Mouse (Mus musculus) stomach, embryonic 15.5 days (tissue): ENCODE results near the gene Kdm4a. TPM values are rescaled to one million over a fixed set of nuclear protein-coding genes. Genes with fewer than 3 reads are reported as not detected.

Source experiments
- ATAC-seq: fragments of 200-750 bp; cut with Nextera tagmentation; 2 replicates; pipeline ENCODE4 v1.8.0; 2017; ENCODE audit warnings: low read depth, moderate number of reproducible peaks, moderate TSS enrichment; ENCODE audit not compliant: insufficient read depth, low FRiP score
- H3K27ac ChIP-seq: fragments of 300-500 bp; sonication (generic); 2 replicates; pipeline ENCODE4 v1.5.1; 2015; ENCODE audit warnings: mild to moderate bottlenecking, inconsistent platforms
- H3K27me3 ChIP-seq: fragments of 300-500 bp; sonication (generic); replicated peaks from 2 replicates; pipeline ENCODE4 v1.6.1; 2015; ENCODE audit warnings: inconsistent platforms
- H3K36me3 ChIP-seq: fragments of 300-500 bp; sonication (generic); 2 replicates; pipeline ENCODE4 v1.6.1; 2015; ENCODE audit warnings: inconsistent platforms
- H3K4me1 ChIP-seq: fragments of 300-500 bp; sonication (generic); 2 replicates; pipeline ENCODE4 v1.6.1; 2015; ENCODE audit warnings: inconsistent platforms
- H3K4me2 ChIP-seq: fragments of 300-500 bp; sonication (generic); 2 replicates; pipeline ENCODE4 v1.6.1; 2015; ENCODE audit warnings: mild to moderate bottlenecking, inconsistent platforms
- H3K4me3 ChIP-seq: fragments of 300-500 bp; sonication (generic); replicated peaks from 2 replicates; pipeline ENCODE4 v1.5.1; 2015; ENCODE audit warnings: inconsistent platforms
- H3K9ac ChIP-seq: fragments of 300-500 bp; sonication (generic); 2 replicates; pipeline ENCODE4 v1.6.1; 2015; ENCODE audit warnings: inconsistent platforms
- H3K9me3 ChIP-seq: fragments of 300-500 bp; sonication (generic); 2 replicates; pipeline ENCODE4 v1.6.1; 2016; ENCODE audit warnings: inconsistent platforms
- WGBS: fragments of 180-500 bp; shearing (Covaris S2); methylation state at CpG from one replicate; pipeline ENCODE4 v1.1.7; 2015; 5-methylcytosine and 5-hydroxymethylcytosine counted together
- polyA plus RNA-seq: library from polyadenylated mRNA; unstranded; fragments of >200 nt; fragmentation: Nextera tagmentation; extraction: Ambion mirVana; gene quantifications from 2 replicates; pipeline ENCODE4 v1.2.1, GENCODE M21; 2015

The Kdm4a gene
- 30.8 and 35.3 TPM in 2 replicates for polyA plus RNA-seq

DNA sequence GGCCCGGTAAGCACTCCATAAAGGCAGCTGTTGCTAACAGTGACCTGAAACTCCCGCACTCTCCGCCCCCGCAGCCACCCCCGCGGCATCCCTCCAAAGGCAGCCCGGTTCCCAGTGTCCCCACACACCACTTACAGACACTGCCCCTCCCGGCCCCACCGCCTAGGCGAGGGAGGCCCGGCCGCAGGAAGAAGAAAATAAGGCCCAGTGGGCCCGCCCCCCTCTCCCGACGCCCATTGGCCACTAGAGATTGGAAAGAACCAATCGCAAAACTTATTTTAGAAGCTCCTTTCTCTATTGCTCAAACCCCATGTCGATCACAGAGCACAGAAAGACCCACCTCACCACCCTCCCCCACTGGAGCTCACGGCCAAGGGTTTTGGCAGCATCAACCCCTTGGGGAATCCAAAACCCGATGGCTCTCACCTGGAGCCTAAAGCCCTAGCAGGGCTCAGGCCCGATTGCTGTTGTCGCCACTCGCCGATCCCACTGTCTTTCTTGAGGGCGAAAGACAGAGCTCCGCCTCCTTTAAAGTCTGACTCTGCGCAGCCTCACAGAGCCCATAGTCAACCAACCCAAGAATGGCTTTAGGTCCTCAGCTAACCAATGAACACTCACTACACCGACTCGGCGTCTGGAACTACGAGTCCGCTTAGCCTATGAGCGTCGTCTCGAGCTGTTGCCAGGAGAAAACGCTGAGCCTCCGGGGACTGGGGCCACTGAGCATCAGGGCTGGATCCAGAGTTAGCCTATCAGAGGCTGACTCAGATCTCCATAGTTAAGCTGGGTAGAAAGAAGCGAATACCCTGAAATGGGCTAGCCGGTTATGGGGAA lies at the start of gene Kdm4a:
TSS of gene Kdm4a (minus strand) at position 577 of the 834 bp plus-strand sequence.
- Histone ChIP-seq H3K36me3 (peaks cover 22% of the 10 kb centered on the region), H3K4me1 (peaks cover 12% of the 10 kb centered on the region), H3K4me2 (peak within 1 kb of the TSS; percentile 81), H3K27ac (peak within 1 kb of the TSS; percentile 98), H3K9ac (peak within 1 kb of the TSS; percentile 85), H3K9me3 (no peaks in the 10 kb centered on the region), H3K4me3 (peak within 1 kb of the TSS; percentile 83), H3K27me3 (no peaks in the 10 kb centered on the region)
- peak; percentile 100 for ATAC-seq
- under 1% methylated on average over 38 of the region's 38 CpGs for WGBS

DNA sequence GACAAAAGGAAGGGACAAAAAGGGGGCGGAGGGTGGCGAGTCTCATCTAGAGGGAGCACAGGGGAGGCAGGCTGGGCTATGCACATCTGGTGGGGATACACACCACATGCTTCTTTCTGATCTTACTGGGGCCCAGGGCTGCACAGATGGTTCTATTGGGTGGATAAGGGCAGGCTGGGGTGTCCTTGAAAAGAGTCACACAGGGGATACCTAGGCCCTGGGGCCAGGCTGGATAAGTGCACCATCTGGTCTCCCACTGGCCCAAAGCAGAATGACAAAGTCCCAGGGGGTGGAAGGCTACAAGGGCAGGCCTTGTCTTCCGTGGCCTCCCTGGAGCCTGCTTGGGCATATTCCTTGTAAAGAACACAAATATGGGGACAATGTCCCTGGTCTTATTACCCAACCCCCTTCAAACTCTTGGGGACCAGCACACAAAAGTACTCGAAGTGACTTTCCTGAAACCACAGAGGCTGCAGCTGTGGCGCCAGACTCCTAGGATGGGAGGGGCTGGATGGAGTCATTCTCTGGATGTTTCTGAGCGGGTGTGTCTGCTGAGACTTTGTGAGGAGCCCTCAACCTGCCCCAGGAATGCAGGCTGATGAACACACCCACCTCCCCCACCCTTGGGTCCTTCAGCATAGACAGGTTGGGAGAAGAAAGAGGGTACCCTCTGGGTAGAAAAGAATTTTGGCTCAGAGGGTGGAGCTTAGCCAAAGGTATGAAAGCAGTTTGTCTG lies 49.4 kb upstream of the Kdm4a start:
- Histone ChIP-seq H3K27me3 (no peaks in the 10 kb centered on the region), H3K4me3 (no peak overlapping the region), H3K27ac (0 out of 2 replicates have a peak overlapping the region, but pooled peaks have one; percentile 16), H3K4me2 (no peak overlapping the region), H3K4me1 (no peaks in the 10 kb centered on the region), H3K36me3 (peaks cover 46% of the 10 kb centered on the region), H3K9ac (no peak overlapping the region), H3K9me3 (no peaks in the 10 kb centered on the region)
- ATAC-seq: peak; percentile 41; the same call in 1 of the 2 replicates
- 61% methylated on average over 6 of the region's 6 CpGs for WGBS

DNA sequence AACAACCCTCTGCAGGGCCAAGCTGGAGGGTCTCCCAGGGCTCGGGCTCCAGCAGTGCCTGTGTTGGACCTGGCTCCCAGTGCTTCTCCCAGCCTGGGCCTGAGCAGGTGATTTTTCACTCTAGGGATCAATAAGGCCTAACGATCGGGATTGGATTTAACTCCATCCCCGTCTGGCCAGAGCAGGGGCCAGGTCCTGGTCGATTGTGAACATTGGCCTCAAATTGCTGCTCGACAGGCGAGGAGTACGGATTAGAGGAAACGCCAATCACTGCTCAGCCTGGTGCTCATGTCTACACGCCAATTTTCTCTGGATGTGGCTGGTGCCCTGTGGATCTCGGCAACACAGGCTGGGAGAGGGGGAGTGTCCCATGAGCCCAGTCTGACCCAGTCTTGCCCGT lies 47.6 kb upstream of the Kdm4a start:
- Histone ChIP-seq H3K27ac (no peak overlapping the region), H3K4me3 (no peak overlapping the region), H3K9me3 (no peaks in the 10 kb centered on the region), H3K4me2 (no peak overlapping the region), H3K9ac (no peak overlapping the region), H3K36me3 (peaks cover 61% of the 10 kb centered on the region), H3K4me1 (no peaks in the 10 kb centered on the region), H3K27me3 (no peaks in the 10 kb centered on the region)
- WGBS: 84% methylated on average over 12 of the region's 12 CpGs
- no peak for ATAC-seq

DNA sequence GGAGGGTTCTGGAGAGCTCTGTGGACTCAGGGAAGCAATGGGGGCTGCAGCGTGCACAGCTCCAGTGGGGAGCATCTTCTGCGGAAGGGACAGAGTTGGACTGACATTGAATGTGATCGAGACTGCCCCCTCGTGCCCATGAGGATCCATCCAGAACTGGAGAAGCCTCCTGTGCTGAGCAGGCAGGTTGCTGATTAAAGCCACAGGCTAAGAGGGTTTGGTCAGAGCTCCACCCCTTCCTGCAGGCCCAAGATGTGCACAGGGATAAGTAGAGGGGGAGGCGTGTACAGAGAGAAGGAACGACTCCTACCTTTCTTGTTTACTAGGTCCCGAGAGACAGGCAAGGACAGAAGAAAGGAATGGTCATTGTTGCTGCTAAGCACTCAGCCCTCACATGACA lies 41.4 kb upstream of the Kdm4a start:
- no peak overlapping the region for H3K27ac ChIP-seq
- no peaks in the 10 kb centered on the region for H3K9me3 ChIP-seq
- no peak for ATAC-seq
- H3K36me3 ChIP-seq: peaks cover 73% of the 10 kb centered on the region
- no peaks in the 10 kb centered on the region for H3K27me3 ChIP-seq
- H3K4me2 ChIP-seq: no peak overlapping the region
- H3K9ac ChIP-seq: no peak overlapping the region
- H3K4me3 ChIP-seq: no peak overlapping the region
- 66% methylated on average over 7 of the region's 7 CpGs for WGBS
- H3K4me1 ChIP-seq: no peaks in the 10 kb centered on the region

DNA sequence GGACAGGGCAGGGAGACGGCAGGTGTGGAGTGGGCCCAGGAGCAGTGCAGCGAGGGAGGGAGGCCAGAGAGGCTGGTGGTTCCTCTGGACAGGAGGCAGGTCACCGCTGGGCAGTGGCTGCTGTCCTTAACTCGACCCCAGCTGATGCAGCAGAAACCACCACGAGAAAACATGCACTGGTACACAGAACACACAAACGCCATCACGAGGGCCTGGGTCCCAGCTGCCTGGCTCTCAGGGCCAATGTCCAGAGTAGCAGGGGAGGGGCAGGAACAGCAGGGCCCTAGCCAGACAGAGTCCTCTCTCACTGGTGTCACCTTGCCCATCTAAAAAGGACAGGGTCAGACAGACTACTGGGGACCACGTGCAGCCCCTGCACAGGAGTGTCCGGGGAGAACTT lies 40.9 kb upstream of the Kdm4a start:
- no peak overlapping the region for H3K9ac ChIP-seq
- H3K4me2 ChIP-seq: no peak overlapping the region
- no peaks in the 10 kb centered on the region for H3K4me1 ChIP-seq
- H3K27me3 ChIP-seq: no peaks in the 10 kb centered on the region
- H3K27ac ChIP-seq: no peak overlapping the region
- no peak for ATAC-seq
- H3K4me3 ChIP-seq: no peak overlapping the region
- 74% methylated on average over 9 of the region's 9 CpGs for WGBS
- no peaks in the 10 kb centered on the region for H3K9me3 ChIP-seq
- peaks cover 70% of the 10 kb centered on the region for H3K36me3 ChIP-seq

DNA sequence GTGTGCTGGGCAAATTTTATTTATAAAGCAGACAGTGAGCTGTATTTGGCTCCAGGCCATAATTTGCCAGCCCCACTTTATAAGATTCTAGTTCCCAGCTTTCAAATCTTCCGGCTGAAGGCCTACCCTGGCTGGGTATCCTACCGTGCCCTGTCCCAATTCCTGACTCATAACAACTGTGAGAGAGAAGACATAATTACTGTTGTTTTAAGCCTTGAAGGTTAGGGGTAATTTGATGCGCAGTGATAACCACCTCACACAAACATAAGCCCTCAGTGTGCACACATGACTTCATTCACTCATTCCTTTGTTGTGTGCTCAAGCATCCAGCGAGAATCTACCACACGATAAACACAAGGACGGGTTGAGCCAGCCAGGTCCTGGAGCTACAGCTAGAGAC lies 39.6 kb upstream of the Kdm4a start:
- no peak overlapping the region for H3K27ac ChIP-seq
- H3K4me1 ChIP-seq: no peaks in the 10 kb centered on the region
- no peaks in the 10 kb centered on the region for H3K9me3 ChIP-seq
- H3K9ac ChIP-seq: no peak overlapping the region
- no peak for ATAC-seq
- no peak overlapping the region for H3K4me2 ChIP-seq
- H3K36me3 ChIP-seq: peaks cover 61% of the 10 kb centered on the region
- 78% methylated on average over 6 of the region's 6 CpGs for WGBS
- no peaks in the 10 kb centered on the region for H3K27me3 ChIP-seq
- H3K4me3 ChIP-seq: no peak overlapping the region

DNA sequence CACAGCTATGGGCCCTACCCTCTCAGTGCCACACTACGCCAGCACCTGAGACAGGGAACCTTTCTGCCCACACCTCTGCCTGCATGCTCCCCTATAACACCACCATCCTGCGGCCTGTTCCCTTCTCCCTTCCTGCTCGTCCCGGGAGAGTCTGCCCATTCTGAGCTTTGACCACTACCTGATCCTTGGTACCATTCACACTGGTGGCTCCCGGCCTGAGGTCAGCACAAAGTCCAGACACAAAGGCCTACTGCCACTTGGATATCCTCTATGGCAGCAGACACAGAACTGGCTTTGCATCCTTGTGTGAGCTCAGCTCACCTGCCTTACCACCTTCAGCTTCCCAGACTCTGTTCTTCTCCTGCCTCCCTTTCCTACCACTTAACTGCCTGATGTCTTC lies 38.7 kb upstream of the Kdm4a start:
- Histone ChIP-seq H3K9me3 (no peaks in the 10 kb centered on the region), H3K4me1 (no peaks in the 10 kb centered on the region), H3K27ac (no peak overlapping the region), H3K27me3 (no peaks in the 10 kb centered on the region), H3K4me2 (no peak overlapping the region), H3K36me3 (peaks cover 53% of the 10 kb centered on the region), H3K4me3 (no peak overlapping the region), H3K9ac (no peak overlapping the region)
- 88% methylated on average over 5 of the region's 5 CpGs for WGBS
- no peak for ATAC-seq

DNA sequence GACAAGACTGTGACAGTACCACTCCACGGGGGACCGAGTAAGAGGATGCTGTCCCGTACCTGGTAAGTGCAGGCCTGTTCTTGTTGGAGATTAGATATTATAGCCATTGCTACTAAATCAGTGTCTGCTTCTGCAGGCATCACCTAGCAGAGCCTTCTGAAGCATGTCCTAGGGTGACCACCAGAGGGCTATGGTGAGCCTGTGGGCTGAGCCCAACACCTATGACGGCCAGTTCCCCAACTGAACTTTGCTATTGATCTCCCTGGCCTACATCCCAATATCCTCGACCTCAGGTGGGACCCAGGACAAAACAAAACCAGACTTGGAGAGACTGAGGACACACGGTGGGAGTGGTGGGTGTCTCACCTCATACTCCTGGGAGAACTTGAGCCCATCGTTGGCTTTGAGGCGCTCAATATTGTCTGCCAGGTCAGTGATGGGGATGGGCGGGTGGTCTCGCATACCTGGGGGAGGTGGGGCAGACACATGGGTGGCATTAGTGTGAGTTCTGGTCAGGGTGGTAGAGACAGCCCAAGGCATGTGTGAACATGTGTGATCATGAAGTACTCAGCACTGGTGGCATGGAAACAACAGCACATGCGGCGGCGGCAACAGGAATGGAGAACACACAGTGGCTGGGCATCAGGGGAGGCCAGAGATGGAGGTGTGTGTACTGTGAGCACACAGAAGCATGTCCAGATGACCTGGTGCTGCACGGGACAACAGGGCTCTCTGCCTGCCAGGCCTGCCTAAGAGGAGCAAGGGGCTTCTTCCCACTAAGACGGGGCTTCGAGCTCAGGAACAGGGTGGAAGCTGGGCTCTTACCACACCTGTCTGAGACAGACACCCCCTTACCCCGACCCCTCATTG lies 37.1 kb upstream of the Kdm4a start:
- Histone ChIP-seq H3K36me3 (peaks cover 58% of the 10 kb centered on the region), H3K9me3 (no peaks in the 10 kb centered on the region), H3K9ac (no peak overlapping the region), H3K27ac (no peak overlapping the region), H3K4me2 (no peak overlapping the region), H3K4me3 (no peak overlapping the region), H3K27me3 (no peaks in the 10 kb centered on the region), H3K4me1 (no peaks in the 10 kb centered on the region)
- ATAC-seq: peak; percentile 20; the same call in 1 of the 2 replicates
- 78% methylated on average over 17 of the region's 17 CpGs for WGBS

DNA sequence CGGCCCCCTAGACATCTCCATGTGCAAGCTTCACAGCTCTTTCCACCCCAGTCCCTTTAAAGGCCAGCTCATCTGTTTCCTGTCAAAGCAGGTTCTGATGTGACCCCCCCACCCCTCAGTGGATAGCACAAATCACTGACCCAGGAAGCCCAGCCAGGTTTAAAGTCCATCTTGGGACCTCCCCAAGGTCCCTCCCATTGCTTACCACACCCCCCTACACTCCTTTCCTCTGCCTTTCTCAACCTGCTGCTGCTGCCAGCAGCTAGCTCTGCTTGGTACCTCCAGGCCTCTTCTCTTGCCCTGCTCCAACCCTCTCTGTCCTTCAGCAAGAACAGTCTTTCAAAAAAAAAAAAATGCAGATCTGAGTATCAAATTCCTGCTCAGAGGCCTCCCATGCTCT lies 35.0 kb upstream of the Kdm4a start:
- ATAC-seq: no peak; the same call in 1 of the 2 replicates
- H3K4me1 ChIP-seq: no peaks in the 10 kb centered on the region
- peaks cover 56% of the 10 kb centered on the region for H3K36me3 ChIP-seq
- H3K9me3 ChIP-seq: no peaks in the 10 kb centered on the region
- H3K4me3 ChIP-seq: no peak overlapping the region
- H3K27me3 ChIP-seq: no peaks in the 10 kb centered on the region
- H3K27ac ChIP-seq: no peak overlapping the region
- no peak overlapping the region for H3K9ac ChIP-seq
- WGBS: 85% methylated on average over 1 of the region's 1 CpGs
- H3K4me2 ChIP-seq: no peak overlapping the region

DNA sequence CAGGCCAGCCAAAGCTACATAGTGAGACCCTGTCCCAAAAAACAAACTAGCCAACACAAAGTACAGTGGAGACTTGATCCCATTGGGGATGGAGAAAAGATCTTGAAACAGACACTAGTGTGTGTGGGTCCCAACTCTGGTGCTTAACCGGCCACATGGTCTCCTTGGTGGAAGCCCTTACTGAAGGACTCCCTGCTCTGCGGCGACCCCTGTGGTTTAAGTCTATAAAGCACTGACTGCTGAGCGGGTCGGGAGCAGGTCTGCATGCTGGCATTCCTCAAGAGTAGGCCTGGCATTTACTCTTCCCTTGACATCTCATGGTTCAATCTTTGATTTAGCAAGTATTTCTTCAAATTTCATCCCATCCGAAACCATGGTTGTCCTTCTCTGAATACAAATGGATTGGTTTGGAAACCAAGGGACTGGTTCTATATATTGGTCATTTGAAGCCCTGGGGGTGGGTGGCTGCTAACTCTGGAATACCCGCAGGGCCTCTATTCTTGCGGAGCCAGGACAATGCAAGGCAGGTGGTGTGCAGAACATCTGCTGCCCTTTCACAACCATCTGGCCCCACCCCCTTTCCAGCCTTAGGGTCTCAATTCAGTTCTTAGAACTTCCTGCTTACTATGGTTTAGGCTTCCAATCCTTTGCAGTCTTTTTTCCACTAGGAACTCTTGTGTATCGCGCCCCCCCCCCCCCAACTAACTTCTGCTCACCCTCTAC lies 27.2 kb upstream of the Kdm4a start:
- H3K9me3 ChIP-seq: no peaks in the 10 kb centered on the region
- H3K27me3 ChIP-seq: no peaks in the 10 kb centered on the region
- peaks cover 29% of the 10 kb centered on the region for H3K36me3 ChIP-seq
- no peaks in the 10 kb centered on the region for H3K4me1 ChIP-seq
- no peak overlapping the region for H3K4me2 ChIP-seq
- H3K9ac ChIP-seq: no peak overlapping the region
- no peak for ATAC-seq
- 63% methylated on average over 8 of the region's 10 CpGs for WGBS
- H3K4me3 ChIP-seq: no peak overlapping the region
- no peak overlapping the region for H3K27ac ChIP-seq

DNA sequence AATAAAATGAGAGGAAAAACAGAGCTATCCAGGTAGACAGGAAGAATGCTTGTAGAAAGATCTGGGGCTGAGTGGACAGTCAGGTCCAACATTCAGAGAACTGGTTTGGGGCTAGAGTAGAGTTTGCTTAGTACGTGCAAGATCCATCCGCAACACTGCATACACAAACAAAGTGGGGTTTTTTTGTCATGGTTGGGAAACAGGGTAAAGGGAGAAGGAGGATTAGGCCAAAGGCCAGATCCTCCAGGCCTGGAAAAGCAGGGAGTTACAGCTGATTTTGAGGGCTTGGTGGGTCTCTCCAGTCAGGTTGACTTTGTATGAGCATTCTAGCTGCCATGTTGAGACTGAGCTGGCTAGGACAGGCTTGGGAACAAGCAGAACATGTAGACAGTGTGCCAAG lies 26.1 kb upstream of the Kdm4a start:
- Histone ChIP-seq H3K9ac (no peak overlapping the region), H3K4me1 (no peaks in the 10 kb centered on the region), H3K9me3 (no peaks in the 10 kb centered on the region), H3K4me2 (no peak overlapping the region), H3K27me3 (no peaks in the 10 kb centered on the region), H3K4me3 (no peak overlapping the region), H3K27ac (no peak overlapping the region), H3K36me3 (peaks cover 25% of the 10 kb centered on the region)
- ATAC-seq: no peak
- WGBS: 83% methylated on average over 2 of the region's 2 CpGs
